Mouse (Mus musculus) liver (tissue): ENCODE results near the gene Ppp6r2.

Experiments used
- DNase-seq: peaks from one replicate; pipeline ENCODE4 v3.0.0-alpha.2; 2020; ENCODE audit warnings: mixed read lengths

The Ppp6r2 gene

GRCm38 (mm10) chr15:89264485-89264884 lies 53.1 kb downstream of the Ppp6r2 start:
- DNase-seq, result no peak

- no peak for DNase-seq
Observed at GRCm38 (mm10) chr15:89275497-89275896, 64.1 kb downstream of the Ppp6r2 start.

DNA sequence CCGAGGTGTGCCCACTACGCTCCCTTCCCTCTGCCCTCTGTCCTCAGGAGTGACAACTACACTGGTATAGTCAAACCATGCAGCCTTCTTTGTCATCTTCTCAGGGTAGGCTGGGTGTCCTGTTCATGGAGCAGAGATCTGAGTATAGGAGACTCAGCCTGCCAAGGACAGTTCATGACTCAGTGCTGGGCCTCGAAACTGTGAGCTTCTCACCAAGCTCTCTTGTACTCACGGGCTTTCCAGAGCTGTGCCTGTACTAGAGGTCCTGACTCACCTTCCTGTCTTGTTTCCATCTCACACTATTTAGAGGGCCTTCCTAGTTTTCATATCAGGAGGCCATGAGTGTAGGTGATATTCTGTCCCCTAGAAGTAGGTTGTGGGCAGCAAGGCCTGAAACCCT lies 66.0 kb downstream of the Ppp6r2 start:
- DNase-seq, result no peak

GRCm38 (mm10) chr15:89282546-89282945 lies 71.2 kb downstream of the Ppp6r2 start:
- no peak for DNase-seq

DNA sequence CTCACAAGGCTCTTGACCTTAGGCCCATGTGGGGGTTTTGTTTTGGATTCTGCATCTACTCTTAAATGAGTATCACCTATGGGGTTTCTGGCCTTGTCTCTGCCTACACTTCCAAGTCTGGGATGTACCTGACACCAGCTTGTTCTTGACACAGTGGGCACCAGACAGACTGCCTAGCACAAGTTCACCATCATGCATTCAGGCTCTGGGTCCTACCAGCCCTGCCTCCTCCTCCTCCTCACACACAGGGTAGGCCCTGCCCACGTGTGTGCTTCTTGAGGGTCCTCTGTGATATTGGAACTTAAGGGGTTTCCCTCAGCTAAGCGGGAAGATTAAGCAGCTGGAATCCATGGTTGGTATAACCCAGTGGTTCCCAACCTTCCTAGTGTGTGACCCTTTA lies 72.7 kb downstream of the Ppp6r2 start:
- no peak for DNase-seq

DNA sequence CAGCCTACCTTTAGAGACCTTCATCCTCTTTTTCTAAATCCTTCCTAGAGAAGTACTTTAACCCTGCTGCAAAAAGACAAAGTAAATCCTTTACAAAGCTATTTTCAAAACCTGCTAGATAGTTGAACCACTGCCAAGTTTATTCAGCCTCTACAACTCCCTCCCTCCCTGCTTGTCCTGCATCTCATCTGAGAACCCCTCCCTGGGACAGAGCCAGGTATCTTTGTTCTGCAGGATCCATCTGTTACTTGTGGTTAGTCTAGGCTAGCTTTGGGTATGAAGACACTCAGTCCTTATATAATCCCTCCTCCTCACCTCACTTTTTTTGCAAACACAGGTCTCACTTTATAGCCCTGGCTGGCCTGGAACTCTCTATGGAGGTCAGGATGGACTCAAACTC lies 73.7 kb downstream of the Ppp6r2 start:
- DNase-seq, result peak; percentile 38

GRCm38 (mm10) chr15:89285478-89285877 lies 74.1 kb downstream of the Ppp6r2 start:
- DNase-seq, result peak; percentile 60

GRCm38 (mm10) chr15:89286114-89286513 lies 74.8 kb downstream of the Ppp6r2 start:
- DNase-seq, result no peak

- DNase-seq, result no peak
Observed at GRCm38 (mm10) chr15:89286582-89286981, 75.2 kb downstream of the Ppp6r2 start.

GRCm38 (mm10) chr15:89288227-89288767 lies 76.9 kb downstream of the Ppp6r2 start:
- DNase-seq, result no peak

DNA sequence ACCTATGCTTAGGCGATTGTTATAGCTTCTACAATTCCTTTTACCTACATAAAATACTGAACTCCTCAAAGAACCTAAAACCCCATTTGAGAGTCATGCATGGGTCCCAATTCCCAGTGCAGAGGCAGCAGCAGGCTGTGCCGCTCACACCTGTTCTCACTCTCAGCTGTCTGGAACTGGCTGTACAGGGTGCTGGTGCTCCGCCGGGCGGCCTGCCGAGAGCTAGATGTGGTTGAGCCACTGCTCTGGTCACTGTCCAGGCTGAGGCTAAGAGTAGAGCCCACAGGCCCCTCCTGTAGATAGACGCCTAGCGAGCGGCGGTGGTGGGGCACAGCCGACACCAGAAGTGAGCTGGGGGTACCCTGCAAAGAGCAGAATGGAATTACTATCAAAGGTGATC lies 78.1 kb downstream of the Ppp6r2 start:
- DNase-seq, result no peak

DNA sequence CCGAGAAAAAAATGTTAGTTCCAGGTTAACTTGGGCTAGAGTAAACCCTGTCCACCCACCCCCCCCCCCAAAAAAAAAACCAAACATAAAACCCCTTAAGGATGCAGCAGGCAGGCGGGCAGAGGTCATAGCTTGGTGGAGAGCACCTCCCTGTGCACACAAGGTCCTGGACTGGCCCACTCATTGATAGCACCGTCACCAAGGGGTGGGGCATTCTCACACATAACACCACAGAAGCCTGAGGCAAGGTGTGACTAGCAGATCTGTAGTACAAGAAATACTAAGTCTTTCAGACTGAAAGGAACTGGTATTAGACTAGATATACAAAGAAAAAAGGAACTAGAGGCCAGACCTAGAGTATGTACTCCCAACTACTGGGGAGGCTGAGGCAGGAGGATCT lies 80.2 kb downstream of the Ppp6r2 start:
- peak; percentile 65 for DNase-seq

DNA sequence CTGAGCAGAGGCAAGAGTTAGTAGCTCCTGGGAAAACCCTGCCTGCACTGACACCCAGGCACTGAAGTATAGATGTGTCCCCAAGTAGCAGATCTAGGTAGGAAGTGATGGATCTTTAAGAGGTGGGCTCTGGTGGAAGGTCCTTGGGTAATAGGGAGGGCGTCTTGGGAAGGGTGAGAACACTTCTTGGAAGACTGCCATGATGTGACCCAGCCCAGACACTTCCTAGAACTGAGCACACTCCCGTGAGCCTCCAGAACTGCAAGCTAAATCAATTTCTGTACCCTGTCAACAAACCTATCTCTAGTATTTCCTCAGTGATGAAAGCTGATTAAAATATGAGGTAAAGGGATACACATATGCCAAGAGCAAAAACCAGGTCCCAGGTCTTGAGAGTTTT lies 81.4 kb downstream of the Ppp6r2 start:
- no peak for DNase-seq

GRCm38 (mm10) chr15:89293778-89294177 lies 82.4 kb downstream of the Ppp6r2 start:
- DNase-seq, result no peak

GRCm38 (mm10) chr15:89295580-89296165 lies 84.3 kb downstream of the Ppp6r2 start:
- DNase-seq, result peak; percentile 39

- DNase-seq, result no peak
Observed at GRCm38 (mm10) chr15:89296465-89296864, 85.1 kb downstream of the Ppp6r2 start.

DNA sequence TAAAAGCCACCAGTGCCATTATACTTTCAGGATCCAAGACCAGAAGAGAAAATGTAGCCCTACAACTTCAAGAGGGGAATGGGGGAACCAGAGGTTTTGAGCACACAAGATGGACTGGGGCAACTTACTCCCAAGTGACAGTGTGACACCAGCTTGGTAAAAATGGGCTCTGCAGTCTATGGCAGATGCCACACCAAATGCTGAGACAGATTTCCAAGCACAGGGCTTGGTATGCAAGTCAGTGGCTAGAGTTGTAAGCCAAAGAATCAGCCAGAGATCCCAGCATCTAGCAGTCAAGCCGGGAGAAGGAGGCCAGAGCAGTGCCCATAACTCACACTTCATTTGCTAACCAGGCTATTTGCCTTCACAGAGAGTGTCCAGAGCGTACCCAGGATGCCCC lies 86.3 kb downstream of the Ppp6r2 start:
- no peak for DNase-seq

GRCm38 (mm10) chr15:89300180-89300579 lies 88.8 kb downstream of the Ppp6r2 start:
- no peak for DNase-seq

- DNase-seq, result no peak
Observed at GRCm38 (mm10) chr15:89300600-89300999, 89.2 kb downstream of the Ppp6r2 start.

GRCm38 (mm10) chr15:89305966-89306365 lies 94.6 kb downstream of the Ppp6r2 start:
- no peak for DNase-seq

GRCm38 (mm10) chr15:89307461-89307860 lies 96.1 kb downstream of the Ppp6r2 start:
- no peak for DNase-seq

GRCm38 (mm10) chr15:89308406-89309139 lies 97.2 kb downstream of the Ppp6r2 start:
- DNase-seq, result no peak

GRCm38 (mm10) chr15:89309962-89310498 lies 98.7 kb downstream of the Ppp6r2 start:
- DNase-seq, result no peak

- DNase-seq, result no peak
Observed at GRCm38 (mm10) chr15:89313359-89313758, 102.0 kb downstream of the Ppp6r2 start.
